Mouse (Mus musculus) macrophage (primary cell): ENCODE results near the gene Gm28168. TPM values are rescaled to one million over a fixed set of nuclear protein-coding genes. Genes with fewer than 3 reads are reported as not detected.
"Not testable (repeated sequence)": the region's sequence is repeated elsewhere in the genome, so short reads cannot be mapped to it uniquely, and the experiment has no call there.

ENCODE experiments used
- H3K27ac ChIP-seq: fragments of 350-480 bp; formaldehyde crosslinking; 2 replicates; pipeline ENCODE4 v1.9.0; 2021
- H3K36me3 ChIP-seq: fragments of 350-480 bp; formaldehyde crosslinking; 2 replicates; pipeline ENCODE4 v1.9.0; 2021; ENCODE audit errors: inconsistent target
- H3K4me3 ChIP-seq: fragments of 350-480 bp; formaldehyde crosslinking; 2 replicates; pipeline ENCODE4 v1.9.0; 2021; ENCODE audit errors: inconsistent target
- H3K79me2 ChIP-seq: fragments of 350-480 bp; formaldehyde crosslinking; 2 replicates; pipeline ENCODE4 v1.9.0; 2021; ENCODE audit errors: inconsistent target
- WGBS: methylation state at CpG from one replicate; pipeline ENCODE4 v1.1.7; 2026; ENCODE audit warnings: inconsistent platforms; ENCODE audit not compliant: missing documents; 5-methylcytosine and 5-hydroxymethylcytosine counted together
- polyA plus RNA-seq: library from polyadenylated mRNA; stranded (reverse); fragments of 250-400 nt; gene quantifications from 3 replicates; pipeline ENCODE4 v1.2.4, GENCODE M21; 2018; ENCODE audit warnings: inconsistent platforms
- total RNA-seq, 78 experiments: library from RNA; depleted of rRNA; stranded (reverse); fragments of 250-400 nt; gene quantifications; 1 replicate in 9 of 78; 2 replicates in 24 of 78; 3 replicates in 43 of 78; 4 replicates in 2 of 78; pipeline ENCODE4 v1.2.4; 2018; ENCODE audit warnings: inconsistent platforms in 56 of 78

The Gm28168 gene
- not detected for total RNA-seq (2018; cell fraction: chromatin; rRNA removed)
- total RNA-seq (2018; cell fraction: cytosol; rRNA removed): not detected
- total RNA-seq (2018; cell fraction: nucleus; rRNA removed): not detected
- not detected in 3 replicates for polyA plus RNA-seq

DNA sequence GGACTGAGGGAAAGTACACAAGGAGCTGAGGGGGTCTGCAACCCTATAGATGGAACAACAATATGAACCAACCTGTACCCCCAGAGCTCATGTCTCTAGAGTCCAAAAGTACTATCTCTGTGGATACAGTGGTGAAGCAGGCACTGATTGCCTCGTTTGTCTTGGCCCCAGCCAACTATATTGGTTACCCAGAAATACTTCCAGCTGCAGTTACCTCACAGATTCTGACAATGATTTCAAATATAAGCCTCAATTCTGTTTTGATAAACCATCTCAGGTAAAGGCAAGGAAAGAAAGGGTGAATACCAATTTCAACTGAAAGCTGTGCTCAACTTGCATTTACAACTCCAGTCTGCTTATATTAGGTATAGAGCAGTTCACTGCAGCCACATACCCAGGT is at the start of gene Gm28168:
Gm28168 (plus strand) TSS at position 301 of the 400 bp plus-strand sequence.
- no CpG with 5 or more reads among the region's 1 CpGs for WGBS
- H3K79me2 ChIP-seq, H3K27ac ChIP-seq, H3K4me3 ChIP-seq, H3K36me3 ChIP-seq: not testable (repeated sequence)

DNA sequence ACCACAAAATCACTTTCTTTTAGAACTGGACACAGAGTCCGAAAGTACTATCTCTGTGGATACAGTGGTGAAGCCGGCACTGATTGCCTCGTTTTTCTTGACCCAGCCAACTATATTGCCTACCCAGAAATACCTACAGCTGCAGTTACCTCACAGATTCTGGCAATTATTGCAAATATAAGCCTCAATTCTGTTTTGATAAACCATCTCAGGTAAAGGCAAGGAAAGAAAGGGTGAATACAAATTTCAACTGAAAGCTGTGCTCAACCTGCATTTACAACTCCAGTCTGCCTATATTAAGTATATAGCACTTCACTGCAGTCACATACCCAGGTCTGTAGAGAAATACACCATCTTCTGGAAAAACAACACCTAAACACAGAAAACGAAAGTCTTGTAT is 37.8 kb downstream of the Gm28168 start, which contains the start of gene Gm7145:
Gm7145 (plus strand) TSS at position 301 of the 400 bp plus-strand sequence.
- no peaks in the 10 kb centered on the region for H3K36me3 ChIP-seq
- WGBS: 72% methylated on average over 4 of the region's 4 CpGs
- H3K27ac ChIP-seq: no peak within 1 kb of the TSS
- H3K79me2 ChIP-seq: no peaks in the 10 kb centered on the region
- H3K4me3 ChIP-seq: no peak within 1 kb of the TSS

Other genes with a start within 250 kb of the Gm28168 start
- not detected in 3 replicates for gene Gm28363, start 230.9 kb upstream of the Gm28168 start, polyA plus RNA-seq
- gene B020011L13Rik, start 146.9 kb upstream of the Gm28168 start, polyA plus RNA-seq: not detected in 3 replicates
- gene Gm28360, start 97.9 kb upstream of the Gm28168 start, polyA plus RNA-seq: not detected in 3 replicates
- not detected in 3 replicates for gene Gm7145, start 37.9 kb downstream of the Gm28168 start, polyA plus RNA-seq
- gene Gm29106, start 248.5 kb downstream of the Gm28168 start, polyA plus RNA-seq: not detected in 3 replicates